Mouse (Mus musculus) retina, postnatal 7 days (tissue): ENCODE results near the gene Zzef1.

Experiments used
- DNase-seq: peaks from one replicate; pipeline ENCODE4 v3.0.0-alpha.2; 2012; ENCODE audit warnings: low read depth, low spot score

The Zzef1 gene

GRCm38 (mm10) chr11:72954216-72954615 is 158.2 kb downstream of the Zzef1 start:
- no peak for DNase-seq

DNA sequence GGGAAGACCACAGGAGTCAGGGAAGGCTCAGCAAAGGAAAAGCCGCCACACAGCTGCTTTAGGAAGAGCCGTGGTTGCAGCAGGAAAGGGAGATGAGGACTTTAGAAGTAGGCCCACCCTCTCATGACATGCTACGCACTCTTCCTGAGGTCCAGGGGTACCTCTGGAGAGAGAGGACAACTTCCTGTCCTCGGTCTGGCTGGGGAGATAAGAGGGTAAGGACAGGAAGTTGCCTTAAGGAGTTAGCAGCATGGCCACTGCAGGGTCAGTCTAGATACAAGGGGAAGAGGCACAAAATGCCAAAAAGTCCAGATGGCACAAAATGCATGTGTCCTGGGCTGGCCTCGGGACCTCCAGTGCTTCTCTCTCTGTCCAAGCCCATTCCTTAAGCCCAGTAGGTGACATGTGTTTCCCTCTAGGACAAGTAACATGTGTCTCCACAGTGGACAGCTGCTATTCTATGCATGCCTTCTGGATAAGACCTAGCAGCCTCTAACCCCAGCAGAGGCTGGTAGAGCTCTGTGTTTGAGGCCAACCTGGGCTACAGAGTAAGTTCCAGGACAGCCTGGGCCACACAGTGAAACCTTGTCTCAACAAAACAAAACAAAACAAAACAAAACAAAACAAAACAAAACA is 159.4 kb downstream of the Zzef1 start:
- no peak for DNase-seq

DNA sequence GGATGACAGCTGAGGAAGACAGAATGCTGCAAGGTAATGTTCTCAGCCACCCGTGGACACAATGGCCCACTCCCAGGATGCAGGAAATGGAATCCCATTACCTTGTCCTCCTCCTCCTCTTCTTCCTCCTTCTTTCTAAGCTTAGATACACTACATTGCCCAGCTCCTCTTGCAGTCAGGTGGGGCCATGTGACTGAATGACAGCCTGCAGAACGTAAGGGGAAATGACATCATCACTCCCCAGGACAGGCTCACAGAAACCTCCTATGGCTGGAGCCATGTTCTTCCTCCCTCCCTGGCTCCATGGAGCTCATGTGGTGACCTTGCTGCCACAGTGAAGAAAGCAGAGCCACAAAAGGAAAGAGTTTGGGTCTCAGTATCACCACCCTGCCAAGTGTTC is 161.3 kb downstream of the Zzef1 start:
- no peak for DNase-seq

DNA sequence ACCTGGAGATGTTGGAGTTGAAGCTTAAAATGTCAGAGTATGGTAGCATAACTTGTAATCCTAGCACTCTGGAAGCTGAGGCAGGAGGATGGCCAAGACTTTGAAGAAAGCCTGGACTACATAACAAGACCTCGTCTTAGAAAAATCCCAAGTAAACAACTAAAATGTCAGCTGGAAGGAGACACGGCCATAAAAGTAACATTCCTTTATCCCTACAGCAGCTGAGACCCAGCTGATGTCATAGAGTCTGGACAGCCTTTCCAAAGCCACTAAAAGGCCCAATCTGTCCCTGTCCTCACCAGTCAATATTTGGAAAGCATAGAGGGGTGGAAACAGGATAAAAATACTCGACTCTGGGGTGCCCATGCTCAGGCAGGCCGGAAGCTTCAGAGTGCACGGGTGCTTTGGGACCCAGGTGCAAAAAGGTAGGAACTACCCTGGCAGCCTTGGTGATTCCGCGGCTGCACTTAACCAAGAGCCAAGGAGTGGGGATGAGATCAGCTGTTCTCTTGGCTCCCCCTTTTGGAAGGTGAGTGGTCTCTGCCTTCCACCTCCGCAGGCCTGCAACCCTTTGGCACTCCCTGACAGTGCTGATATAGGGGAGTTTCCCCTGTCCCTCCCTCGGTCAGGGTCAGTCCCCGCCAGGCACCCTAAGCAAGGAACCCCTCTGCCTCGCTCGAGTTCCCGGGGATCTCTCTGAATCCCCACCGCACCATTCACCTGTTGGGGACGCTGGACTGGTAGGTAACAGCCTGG is 164.1 kb downstream of the Zzef1 start:
- no peak for DNase-seq

GRCm38 (mm10) chr11:72960723-72961071 is 164.7 kb downstream of the Zzef1 start:
- no peak for DNase-seq

DNA sequence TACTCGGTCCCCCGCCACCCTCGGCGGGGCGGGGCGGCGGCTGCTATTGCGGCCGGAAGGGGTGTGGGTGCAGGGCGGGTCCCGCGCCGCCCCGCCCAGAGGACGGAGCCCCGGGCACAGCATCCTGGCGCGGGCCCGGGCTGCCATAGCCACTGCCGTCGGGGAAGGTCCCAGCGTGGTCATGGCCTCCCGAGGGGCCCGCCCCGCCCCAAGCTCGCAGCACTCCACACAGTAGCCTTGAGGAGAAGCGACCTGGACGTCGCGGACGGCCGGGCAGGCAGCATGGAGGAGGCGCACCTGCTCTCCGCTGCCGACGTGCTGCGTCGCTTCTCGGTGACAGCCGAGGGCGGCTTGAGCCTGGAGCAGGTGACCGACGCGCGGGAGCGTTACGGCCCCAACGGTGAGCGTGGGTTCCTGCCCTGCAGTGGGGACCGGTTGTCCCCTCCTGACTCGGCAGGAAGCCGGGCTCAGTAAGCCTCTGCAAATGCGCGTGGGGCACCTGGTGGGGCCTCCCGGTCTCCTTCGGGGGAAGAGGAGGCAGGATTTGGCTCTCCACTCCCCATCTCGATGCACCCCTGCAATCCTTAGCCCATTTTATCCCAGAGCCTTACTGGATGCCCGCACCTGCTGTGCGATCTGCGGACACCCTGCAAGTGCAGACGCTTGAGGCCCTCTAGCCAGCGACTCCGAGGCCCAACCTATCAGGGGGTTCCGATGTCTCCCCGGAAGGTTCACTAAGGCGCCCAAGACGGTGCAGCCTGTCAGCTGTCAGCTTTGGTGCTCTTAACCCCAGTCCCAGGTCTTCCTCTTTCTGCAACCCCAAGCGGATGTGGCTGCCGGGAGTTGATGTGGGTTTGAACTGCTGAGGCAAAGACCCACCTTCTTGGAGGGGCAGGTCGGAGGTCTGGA is 165.3 kb downstream of the Zzef1 start, which contains the start of gene Atp2a3:
Gene Atp2a3 (plus strand): TSS at position 98 of the 909 bp plus-strand sequence.
- DNase-seq, result no peak

DNA sequence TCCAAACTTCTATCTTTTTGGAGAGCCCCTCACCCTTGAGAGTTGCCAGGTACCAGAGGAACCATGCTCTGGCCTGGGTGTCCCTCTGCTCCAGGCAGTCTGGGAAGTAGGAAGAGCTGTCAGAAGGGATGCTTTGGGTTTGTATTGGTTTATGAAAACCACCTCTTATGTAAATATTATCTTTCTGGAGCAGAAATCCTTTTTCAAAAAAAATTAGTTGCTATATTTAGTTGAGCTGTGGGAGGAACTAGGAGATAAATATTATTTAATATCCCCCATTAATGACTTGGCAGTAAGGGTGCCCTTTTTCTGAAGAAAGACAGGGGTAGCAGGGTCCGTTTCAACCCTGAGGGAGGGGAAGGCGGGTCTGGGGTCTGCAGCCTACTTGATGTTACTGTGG is 166.4 kb downstream of the Zzef1 start:
- no peak for DNase-seq

DNA sequence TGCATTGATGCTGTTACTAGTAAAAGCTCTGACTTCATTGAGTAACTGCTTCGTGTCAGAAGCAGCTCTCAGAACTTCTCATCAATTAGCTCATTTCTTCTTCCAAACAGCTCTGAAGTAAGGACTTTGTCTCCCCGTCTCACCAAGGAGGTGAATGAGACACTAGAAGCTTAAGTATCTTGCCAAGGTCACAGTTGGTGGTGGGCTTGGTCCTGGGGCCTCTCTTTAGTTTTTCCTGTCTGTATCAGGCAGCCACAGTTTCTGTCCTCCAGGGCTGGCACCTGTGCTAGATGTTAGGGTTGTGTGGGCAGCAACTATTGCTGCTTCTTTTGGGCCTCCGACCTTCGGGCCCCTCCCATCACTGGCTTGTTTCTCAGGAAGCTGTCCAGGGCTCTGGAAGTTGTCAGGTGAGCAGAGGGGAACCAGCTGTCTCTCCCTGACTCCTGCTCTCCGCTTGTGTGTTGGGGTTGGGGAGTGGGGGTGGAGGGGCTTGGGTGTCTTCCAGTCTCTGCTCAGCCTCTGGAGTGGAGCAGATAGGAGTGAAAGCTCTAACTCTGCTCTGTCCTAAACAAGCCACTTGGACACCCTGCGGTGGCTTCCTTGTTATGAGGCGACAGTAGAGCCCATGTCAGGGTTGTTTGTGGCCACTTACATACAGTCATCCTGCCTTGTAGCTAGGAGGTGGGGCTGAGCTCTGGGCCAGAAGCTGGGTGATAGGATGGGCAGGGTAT is 167.2 kb downstream of the Zzef1 start:
- no peak for DNase-seq

DNA sequence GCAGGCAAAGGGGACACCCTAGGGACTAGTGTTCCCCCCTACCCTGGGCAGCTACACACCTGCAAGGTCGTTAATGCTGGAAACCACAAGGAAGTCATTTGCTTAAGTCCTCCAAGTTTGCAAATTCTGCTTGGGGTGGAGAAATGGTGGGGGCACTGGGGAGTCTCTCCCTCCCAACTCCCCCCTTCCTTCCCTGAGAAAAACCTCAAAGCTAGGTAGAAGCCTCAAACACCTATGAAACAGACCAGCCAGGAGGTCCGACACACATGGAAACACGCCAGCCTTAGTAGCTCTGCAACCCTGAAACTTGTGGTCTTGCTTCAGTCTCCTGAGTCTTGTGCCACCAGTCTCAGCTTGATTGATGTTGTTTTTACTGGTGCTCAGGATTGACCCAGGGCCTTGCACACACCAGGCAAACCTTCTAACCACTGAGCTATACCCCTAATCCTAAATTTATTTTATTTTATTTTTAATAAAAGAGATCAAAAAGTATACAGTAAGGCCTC is 167.8 kb downstream of the Zzef1 start:
- DNase-seq, result no peak

GRCm38 (mm10) chr11:72974995-72975503 is 179.0 kb downstream of the Zzef1 start:
- no peak for DNase-seq
